Mouse (Mus musculus) heart, adult 11 months (tissue): Measurements from ENCODE around the gene Coq8b.
A peak's percentile ranks its signal among the peaks of the same experiment; 100 is the strongest.

Experiments used
- DNase-seq: peaks from one replicate; pipeline ENCODE4 v3.0.0; 2022

Coq8b gene

GRCm38 (mm10) chr7:27232781-27233281, at the start of gene Coq8b:
Gene Coq8b (plus strand): TSS chr7:27233023.
- DNase-seq: peak; percentile 100

DNA sequence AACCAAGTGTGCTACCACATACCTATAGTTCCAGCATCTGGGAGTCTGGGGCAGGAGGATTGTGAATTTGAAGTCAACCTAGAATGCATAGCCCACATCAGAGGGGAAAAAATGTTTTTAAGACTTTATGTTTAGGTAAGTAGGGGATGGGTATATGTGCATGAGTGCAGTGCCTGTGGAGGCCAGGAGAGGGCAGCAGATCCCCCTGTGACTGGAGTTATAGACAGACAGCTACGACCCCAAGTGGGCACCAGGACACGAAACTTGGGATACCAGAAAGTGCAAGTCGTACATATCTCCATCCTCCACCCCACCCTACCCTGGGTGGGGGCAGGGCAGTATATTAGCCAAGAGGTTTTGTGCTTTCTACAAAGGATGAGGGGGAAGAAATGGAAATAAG, 47.9 kb upstream of the Coq8b start:
- no peak for DNase-seq

- peak; percentile 90 for DNase-seq
These were observed 46.8 kb upstream of the Coq8b start for GRCm38 (mm10) chr7:27185986-27186385.

DNA sequence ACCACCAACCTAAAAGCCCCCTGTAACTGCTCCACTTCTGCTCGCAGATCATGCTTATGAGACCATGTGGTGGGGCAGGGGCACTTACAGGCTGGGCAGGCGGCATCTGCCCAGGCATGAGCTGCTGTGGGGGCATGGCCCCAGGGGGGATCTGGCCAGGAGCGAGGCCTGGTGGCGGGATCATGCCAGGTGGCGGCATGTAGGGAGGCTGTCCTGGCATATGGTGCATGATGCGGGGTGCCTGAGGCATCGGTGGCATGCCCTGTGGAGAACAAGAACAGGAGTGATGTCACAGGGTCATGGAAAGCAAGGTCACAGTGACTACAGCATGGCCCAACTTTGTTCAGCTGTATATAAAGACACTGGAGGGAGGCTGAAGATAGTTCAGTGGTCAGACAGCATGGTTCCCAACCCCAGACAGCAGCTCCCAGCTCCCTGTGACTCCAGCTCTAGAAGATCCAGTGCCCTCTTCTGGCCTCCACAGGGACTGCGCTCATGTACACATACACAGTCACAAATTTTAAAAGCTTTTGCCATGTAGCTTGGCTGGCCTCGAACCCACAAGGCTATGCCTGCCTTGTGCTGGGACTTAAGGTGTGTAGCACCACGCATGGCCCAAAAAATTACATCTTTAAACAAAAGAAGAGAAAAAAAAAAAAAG, 43.4 kb upstream of the Coq8b start:
- DNase-seq: peak; percentile 91

DNA sequence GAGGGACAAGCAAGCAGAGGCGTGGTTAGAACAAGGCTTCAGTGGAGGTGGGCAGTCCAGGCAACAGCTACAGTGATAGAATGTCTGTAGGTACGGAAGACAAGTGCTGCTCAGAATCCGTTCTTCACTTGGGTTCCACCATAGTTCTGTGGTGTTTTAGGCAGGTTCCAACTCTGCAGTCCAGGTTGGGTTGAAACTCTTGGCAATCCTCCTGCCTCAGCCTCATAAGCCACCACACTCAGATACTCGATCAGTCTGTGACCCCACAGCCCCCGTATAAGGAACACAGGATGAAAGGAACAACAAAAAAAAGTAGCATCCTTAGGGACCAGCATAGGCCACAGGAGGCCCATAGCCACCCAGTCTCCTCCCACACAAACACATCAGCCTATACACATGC, 40.4 kb upstream of the Coq8b start:
- peak; percentile 81 for DNase-seq

- DNase-seq: peak; percentile 84
These were observed 39.1 kb upstream of the Coq8b start for GRCm38 (mm10) chr7:27193731-27194130.

GRCm38 (mm10) chr7:27195681-27196611, 36.9 kb upstream of the Coq8b start, which contains the start of the genes BC024978 and Snrpa:
Gene BC024978 (plus strand): TSS chr7:27195781.
Gene Snrpa (minus strand): TSS chr7:27196271.
- peak; percentile 100 for DNase-seq

- peak; percentile 94 for DNase-seq
These were observed 35.7 kb upstream of the Coq8b start for GRCm38 (mm10) chr7:27197136-27197535.

DNA sequence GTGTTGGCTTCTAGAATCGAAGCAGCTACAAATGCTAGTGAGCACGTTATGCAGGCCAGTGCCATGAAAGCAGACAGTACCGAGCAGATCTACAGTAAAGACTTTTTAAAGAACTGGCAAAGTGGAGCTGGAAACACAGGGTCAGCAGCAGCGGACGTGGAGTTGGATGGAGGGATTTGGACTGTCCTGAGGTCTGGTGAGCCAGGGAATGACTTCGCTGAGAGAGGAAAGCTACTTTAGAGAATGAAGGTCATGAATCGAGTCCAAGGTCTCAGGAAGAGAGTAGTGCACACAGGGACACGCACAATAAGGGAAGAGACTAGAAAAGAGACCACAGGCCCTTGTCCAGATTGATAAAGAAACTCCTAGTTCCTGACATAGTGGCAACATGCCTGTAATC, 35.2 kb upstream of the Coq8b start:
- DNase-seq: peak; percentile 86

DNA sequence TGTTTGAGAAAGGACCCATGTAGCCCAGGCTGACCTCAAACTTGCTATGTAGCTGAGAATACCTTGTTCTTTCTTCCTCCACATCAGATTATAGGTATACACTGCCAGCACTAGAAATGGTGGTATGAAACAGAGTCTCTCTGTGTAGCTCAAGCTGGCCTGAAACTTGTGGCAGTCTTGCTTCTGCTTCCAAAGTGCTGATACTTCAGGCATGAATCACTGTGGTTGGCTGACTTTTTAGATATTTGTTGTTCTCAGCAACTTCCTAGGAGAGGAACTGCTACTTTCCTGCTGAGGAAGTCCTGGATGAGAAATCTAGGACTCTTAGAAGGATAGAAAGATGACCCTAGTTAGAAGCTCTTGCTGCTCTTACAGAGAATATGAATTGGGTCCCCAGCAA, 34.5 kb upstream of the Coq8b start:
- peak; percentile 88 for DNase-seq

GRCm38 (mm10) chr7:27198779-27199178, 34.0 kb upstream of the Coq8b start:
- peak; percentile 90 for DNase-seq

DNA sequence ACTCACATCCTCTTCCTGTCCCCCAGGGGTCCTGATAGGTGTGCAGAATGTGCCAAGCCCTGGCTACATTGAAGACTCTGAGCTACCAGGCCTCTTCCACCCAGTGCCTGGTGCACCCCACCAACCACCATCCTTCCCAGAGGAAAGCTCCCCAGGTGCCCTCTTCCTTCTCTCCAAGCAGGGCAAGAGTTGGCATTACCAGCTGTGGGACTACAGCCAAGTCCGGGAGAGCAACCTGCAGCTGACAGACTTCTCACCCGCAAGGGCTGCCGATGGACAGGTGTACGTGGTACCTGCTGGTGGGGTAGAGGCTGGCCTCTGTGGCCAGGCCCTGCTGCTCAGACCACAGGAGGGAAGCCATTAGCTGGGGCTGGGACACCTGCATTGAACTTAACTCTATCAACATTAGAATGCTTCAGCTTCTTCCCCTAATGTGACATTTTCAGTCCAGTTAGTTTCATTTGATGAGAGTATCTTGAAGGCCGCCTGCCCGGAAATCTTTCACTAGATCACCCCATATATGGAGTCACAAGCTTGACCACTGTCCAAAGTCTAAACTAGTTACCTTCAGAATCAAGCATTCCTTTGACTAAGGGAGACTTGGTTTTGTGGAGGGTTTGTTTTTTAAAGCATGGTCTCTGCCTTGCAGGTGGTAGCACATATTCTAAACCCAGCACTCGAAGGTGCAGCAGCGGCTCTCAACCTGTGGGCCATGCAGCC, 28.9 kb upstream of the Coq8b start:
- peak; percentile 87 for DNase-seq

- no peak for DNase-seq
These were observed 20.2 kb upstream of the Coq8b start for GRCm38 (mm10) chr7:27212626-27213025.

- no peak for DNase-seq
These were observed 14.2 kb upstream of the Coq8b start for GRCm38 (mm10) chr7:27218586-27218985.

- no peak for DNase-seq
These were observed 12.9 kb upstream of the Coq8b start for GRCm38 (mm10) chr7:27219937-27220336.

GRCm38 (mm10) chr7:27221939-27222338, 10.9 kb upstream of the Coq8b start:
- DNase-seq: no peak

- DNase-seq: no peak
These were observed 10.3 kb upstream of the Coq8b start for GRCm38 (mm10) chr7:27222538-27222937.

- DNase-seq: peak; percentile 97
These were observed 7.8 kb upstream of the Coq8b start for GRCm38 (mm10) chr7:27224877-27225575.

- DNase-seq: no peak
These were observed 5.5 kb upstream of the Coq8b start for GRCm38 (mm10) chr7:27227276-27227675.

DNA sequence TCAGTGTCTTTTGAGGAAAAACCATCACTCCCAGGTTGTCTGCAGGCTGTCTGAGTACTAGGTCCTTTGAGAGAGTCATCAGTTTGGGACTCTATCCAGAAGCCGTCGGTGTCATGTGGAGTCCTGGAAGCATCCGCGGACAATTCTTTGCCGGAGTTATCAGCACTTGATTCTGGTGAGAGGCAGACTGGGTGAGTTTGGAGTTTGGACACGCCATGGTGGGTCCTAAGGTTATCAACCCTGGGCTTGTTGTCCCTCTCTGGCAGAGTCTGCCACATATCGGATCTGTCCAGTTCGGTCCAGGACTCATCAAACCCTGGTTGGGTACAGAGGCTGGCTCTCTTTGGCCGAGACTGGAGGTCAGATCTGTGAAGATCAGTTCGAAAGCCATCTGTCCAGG, 5.1 kb upstream of the Coq8b start:
- DNase-seq: no peak

DNA sequence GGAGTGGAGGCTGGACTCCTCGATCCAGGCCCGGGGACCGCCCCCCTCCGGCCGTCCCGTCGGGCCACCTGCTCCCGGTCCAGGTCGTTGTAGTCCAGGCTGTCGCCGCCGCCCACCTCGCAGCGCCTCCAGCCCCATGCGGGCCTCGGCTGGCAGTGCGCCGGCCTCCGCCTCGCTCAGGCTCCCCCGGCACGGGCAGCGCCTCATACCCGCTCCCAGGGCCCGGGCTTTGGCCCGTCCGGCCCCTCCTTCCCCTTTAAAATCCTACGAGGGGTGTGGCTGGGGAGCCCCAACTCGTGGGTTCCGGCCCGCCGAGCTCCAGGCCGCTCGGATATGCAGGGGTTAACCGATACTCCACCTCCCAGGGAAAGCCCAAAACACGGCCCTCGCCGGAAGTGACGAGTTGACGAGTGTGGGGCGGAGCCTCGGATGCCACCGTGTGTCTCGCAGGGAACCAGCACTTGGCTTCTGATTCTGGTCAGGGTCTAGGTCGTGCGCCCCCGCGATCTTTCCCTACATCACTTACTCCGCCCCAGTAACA, 4.5 kb upstream of the Coq8b start, which contains the start of gene Itpkc:
Itpkc (minus strand) TSS at position 381 of the 541 bp plus-strand sequence.
- peak; percentile 99 for DNase-seq

DNA sequence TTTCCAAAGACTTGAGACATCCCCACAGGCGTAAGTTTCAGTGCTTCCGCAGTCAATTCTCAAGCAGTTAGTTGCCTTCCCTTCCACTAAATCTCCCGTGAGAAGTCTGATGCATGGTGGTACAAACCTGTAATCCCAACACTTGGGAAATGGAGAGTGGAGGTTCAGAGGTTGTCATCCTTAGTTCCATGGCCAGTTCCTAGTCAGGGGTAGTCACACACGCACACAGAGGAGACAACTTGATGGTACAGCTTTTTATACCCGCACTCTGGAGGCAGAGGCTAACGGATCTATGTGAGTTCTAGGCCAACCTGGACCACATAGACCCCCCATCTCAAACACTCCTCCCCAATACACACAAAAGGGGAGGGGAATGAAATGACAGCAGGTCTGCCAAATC, 4.0 kb upstream of the Coq8b start:
- no peak for DNase-seq
